Mouse (Mus musculus) limb, embryonic 13.5 days (tissue): ENCODE measurements around the gene Tjp1. TPM values are rescaled to one million over a fixed set of nuclear protein-coding genes. Genes with fewer than 3 reads are reported as not detected.
A peak's percentile ranks its signal among the peaks of the same experiment; 100 is the strongest.

Source experiments
- ATAC-seq: fragments of 200-750 bp; cut with Nextera tagmentation; 2 replicates; pipeline ENCODE4 v1.8.0; 2017; ENCODE audit warnings: low read depth, moderate number of reproducible peaks, moderate TSS enrichment; ENCODE audit not compliant: low FRiP score
- H3K27ac ChIP-seq: fragments of 300-500 bp; sonication (generic); 2 replicates; pipeline ENCODE4 v1.5.1; 2015; ENCODE audit warnings: inconsistent platforms, mild to moderate bottlenecking, moderate library complexity
- H3K27me3 ChIP-seq: fragments of 300-500 bp; sonication (generic); 2 replicates; pipeline ENCODE4 v1.6.1; 2015; ENCODE audit warnings: mild to moderate bottlenecking, inconsistent platforms
- H3K36me3 ChIP-seq: fragments of 300-500 bp; sonication (generic); 2 replicates; pipeline ENCODE4 v1.6.1; 2015; ENCODE audit warnings: inconsistent platforms, mild to moderate bottlenecking, moderate library complexity
- H3K4me1 ChIP-seq: fragments of 300-500 bp; sonication (generic); 2 replicates; pipeline ENCODE4 v1.6.1; 2015; ENCODE audit warnings: inconsistent platforms
- H3K4me2 ChIP-seq: fragments of 300-500 bp; sonication (generic); replicated peaks from 2 replicates; pipeline ENCODE4 v1.6.1; 2015; ENCODE audit warnings: inconsistent platforms, mild to moderate bottlenecking, moderate library complexity
- H3K4me3 ChIP-seq: fragments of 300-500 bp; sonication (generic); 2 replicates; pipeline ENCODE4 v1.5.1; 2015; ENCODE audit warnings: moderate library complexity, mild to moderate bottlenecking, inconsistent platforms
- H3K9ac ChIP-seq: fragments of 300-500 bp; sonication (generic); 2 replicates; pipeline ENCODE4 v1.6.1; 2015; ENCODE audit warnings: mild to moderate bottlenecking, inconsistent platforms
- H3K9me3 ChIP-seq: fragments of 300-500 bp; sonication (generic); 2 replicates; pipeline ENCODE4 v1.6.1; 2016; ENCODE audit warnings: inconsistent platforms
- WGBS: fragments of 180-500 bp; shearing (Covaris S2); methylation state at CpG from one replicate; pipeline ENCODE4 v1.1.7; 2015; 5-methylcytosine and 5-hydroxymethylcytosine counted together
- polyA plus RNA-seq: library from polyadenylated mRNA; unstranded; fragments of >200 nt; fragmentation: Nextera tagmentation; extraction: Ambion mirVana; gene quantifications from 2 replicates; pipeline ENCODE4 v1.2.1, GENCODE M21; 2015

Gene Tjp1
- polyA plus RNA-seq, 1 experiment from 2014 or later: 22.0 TPM

DNA sequence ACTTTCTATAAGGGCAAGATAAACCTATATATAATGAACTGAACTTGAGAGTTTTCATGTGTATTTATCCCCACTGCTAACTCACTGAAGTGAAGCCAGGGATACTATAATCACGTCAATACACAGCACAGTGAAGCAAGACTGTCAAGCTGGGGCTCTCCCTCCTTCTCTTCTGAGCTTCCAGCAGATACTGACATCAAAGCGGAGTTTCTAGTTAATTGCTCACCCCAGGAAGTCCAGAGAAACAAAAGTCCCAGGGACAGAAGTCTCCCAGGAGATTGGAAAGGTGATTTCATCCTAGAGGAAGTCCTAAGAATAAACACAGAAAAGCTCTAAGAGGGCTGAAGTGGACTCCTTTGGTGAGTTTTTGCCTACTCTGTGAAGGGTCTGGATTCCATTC is 132.9 kb downstream of the Tjp1 start:
- Histone ChIP-seq H3K9ac (no peak overlapping the region), H3K27me3 (no peaks in the 10 kb centered on the region), H3K4me2 (no peak overlapping the region), H3K4me1 (peaks cover 13% of the 10 kb centered on the region), H3K27ac (no peak overlapping the region), H3K36me3 (no peaks in the 10 kb centered on the region), H3K9me3 (no peaks in the 10 kb centered on the region), H3K4me3 (no peak overlapping the region)
- WGBS: 27% methylated on average over 2 of the region's 2 CpGs
- ATAC-seq: no peak

DNA sequence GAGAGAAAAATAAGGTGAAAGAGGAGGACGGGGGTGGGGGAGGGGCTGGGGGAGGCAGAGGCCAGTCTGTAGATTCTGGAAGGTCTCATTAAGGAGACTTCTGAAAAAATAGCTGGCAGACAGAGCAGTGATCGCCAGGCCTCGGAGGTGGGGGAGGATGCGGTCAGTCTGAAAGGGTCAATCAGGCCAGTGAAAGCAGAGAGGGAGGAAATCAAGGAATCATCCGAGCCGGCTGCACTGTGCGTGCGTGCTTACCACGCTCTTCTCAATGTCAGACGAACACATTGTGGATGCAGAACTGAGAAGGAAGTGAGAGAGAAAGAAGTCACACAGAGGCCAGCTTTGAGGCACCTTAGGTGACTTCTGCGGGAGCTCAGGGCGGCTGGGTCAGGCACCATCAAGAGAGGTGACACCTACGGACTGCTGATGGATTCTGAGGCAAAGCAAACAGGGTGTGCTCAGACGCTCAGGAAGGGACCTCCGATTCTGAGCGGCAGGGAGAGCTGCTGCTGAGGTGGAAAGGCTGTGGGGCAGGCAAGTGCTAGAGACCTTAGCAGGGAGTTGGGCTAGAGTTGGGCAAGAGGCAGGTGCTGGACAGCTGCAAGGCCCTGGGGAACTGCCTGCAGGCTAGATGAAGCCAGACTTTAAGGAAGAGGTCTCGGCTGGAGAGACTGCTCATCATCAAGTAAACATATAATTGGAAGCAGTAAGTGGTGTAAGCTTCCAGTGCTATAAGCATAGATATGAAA is 133.7 kb downstream of the Tjp1 start:
- H3K4me2 ChIP-seq: peak overlapping the region; percentile 54
- 8% methylated on average over 17 of the region's 17 CpGs for WGBS
- ATAC-seq: no peak
- no peaks in the 10 kb centered on the region for H3K36me3 ChIP-seq
- peak overlapping the region; percentile 21 for H3K4me3 ChIP-seq
- H3K27me3 ChIP-seq: no peaks in the 10 kb centered on the region
- no peak overlapping the region for H3K27ac ChIP-seq
- peak overlapping the region; percentile 58 for H3K9ac ChIP-seq
- no peaks in the 10 kb centered on the region for H3K9me3 ChIP-seq
- H3K4me1 ChIP-seq: peaks cover 13% of the 10 kb centered on the region

DNA sequence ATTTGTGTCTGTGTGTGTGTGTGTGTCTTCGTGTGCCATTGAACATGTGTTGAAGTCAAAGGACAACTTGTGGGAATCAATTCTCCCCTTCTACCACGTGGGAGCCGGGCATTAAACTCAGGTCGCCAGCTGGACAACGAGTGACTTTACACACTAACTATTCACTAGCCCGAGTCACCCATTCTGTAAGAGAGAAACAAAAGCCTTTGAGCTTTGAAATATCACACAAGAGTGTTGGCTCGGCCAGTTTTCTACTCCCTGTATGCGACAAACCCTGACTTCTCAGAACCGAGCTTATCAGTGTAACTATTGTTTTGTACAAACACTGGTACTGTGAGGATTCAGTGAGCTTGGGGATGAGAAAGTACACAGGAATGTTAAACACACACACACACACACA is 134.6 kb downstream of the Tjp1 start:
- Histone ChIP-seq H3K9me3 (no peaks in the 10 kb centered on the region), H3K9ac (no peak overlapping the region), H3K4me1 (peaks cover 17% of the 10 kb centered on the region), H3K27ac (no peak overlapping the region), H3K4me2 (no peak overlapping the region), H3K27me3 (no peaks in the 10 kb centered on the region), H3K36me3 (no peaks in the 10 kb centered on the region), H3K4me3 (no peak overlapping the region)
- 79% methylated on average over 9 of the region's 9 CpGs for WGBS
- ATAC-seq: no peak

DNA sequence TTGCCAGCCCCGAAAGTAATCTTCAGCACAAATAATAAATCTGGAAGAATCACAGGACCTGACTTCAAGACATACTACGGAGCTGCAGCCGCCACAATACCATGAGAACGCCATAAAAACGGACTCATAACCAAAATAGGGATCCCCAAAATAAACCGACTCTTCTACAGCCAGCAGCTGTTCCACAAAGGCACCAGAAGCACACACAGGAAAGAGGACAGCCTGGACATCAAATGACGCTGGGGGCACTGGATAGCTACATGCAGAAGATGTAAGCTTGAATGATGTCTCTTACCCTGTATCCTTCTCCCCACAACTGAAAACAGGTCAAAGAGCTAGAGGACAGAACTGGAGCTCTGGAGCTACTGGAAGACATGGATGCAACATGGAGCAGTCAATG is 138.0 kb downstream of the Tjp1 start:
- H3K4me2 ChIP-seq: no peak overlapping the region
- no peaks in the 10 kb centered on the region for H3K36me3 ChIP-seq
- no peaks in the 10 kb centered on the region for H3K9me3 ChIP-seq
- H3K9ac ChIP-seq: no peak overlapping the region
- H3K4me3 ChIP-seq: no peak overlapping the region
- no peak for ATAC-seq
- no peaks in the 10 kb centered on the region for H3K27me3 ChIP-seq
- no peak overlapping the region for H3K27ac ChIP-seq
- H3K4me1 ChIP-seq: peaks cover 16% of the 10 kb centered on the region
- WGBS: 82% methylated on average over 7 of the region's 7 CpGs

DNA sequence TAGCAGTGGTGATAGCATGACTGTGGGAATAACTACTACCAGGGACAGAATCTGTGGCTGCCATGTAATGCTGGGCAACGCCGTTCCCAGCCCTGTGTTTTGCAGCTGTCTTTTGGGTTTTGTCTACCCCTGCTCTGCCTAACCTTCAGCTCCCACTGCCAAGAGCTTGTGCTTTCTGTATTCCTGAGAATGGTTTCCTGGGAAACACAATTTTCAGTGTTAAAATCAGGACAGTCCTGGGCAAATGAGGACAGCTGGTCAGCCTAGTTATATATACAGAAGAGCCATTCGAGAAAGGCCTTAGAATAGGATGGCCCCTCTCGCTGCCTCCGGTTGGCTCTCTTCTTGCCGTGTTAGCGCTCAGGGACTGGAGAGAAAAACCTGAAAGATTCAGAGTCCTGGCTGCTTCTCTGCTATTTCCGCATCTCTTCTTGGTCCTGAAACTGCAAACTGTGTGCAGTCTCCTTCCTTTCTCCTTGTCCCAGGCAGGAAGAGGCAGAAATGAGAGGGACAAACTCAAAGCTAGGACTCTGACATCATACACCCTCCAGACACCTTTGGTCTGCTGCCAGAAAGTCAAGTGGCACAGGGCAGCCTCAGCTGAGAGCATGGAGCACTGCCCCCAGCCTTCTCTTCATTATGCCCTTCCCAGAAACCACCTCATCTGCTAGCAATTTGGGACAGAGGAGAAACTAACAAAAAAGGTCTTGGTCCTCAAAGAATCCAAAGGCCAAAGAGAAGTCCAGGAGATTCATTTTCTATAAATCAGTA is 139.2 kb downstream of the Tjp1 start:
- ATAC-seq: no peak
- H3K4me1 ChIP-seq: peaks cover 5% of the 10 kb centered on the region
- H3K4me2 ChIP-seq: no peak overlapping the region
- H3K27ac ChIP-seq: peak overlapping the region; percentile 15; the same call in 1 of the 2 replicates
- no peak overlapping the region for H3K4me3 ChIP-seq
- WGBS: 82% methylated on average over 8 of the region's 8 CpGs
- H3K27me3 ChIP-seq: no peaks in the 10 kb centered on the region
- H3K9me3 ChIP-seq: no peaks in the 10 kb centered on the region
- no peaks in the 10 kb centered on the region for H3K36me3 ChIP-seq
- H3K9ac ChIP-seq: no peak overlapping the region

DNA sequence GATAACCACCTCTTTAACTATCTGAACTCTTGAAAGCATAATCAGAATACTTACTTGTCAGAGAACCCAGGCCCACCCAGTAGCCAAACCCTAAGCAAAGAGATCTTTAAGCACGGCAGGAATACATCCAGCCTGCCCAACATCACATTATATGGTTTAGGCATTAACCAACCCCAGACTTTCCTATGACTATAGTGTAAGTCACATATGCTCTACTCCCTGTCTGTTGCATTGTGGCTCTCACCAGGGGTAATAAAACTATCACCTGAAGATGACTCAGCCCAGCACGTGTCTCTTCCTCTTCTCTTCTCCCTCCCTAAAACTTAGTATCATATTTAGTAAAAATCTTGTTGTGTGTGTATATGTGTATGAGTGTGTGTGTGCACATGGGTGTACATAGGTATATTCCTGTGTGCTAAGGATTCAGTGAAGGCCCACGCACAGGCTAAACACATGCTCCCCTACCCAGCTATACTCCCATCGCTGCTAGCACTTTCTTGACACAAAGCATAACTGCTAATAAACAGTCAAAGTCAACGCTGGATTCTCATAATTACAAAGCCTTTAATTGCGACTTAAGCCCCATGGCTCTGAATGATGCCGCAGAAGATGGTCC is 139.9 kb downstream of the Tjp1 start:
- H3K27ac ChIP-seq: no peak overlapping the region
- H3K27me3 ChIP-seq: no peaks in the 10 kb centered on the region
- 0 out of 2 replicates have a peak, but pooled peaks cover 4% of the 10 kb centered on the region for H3K4me1 ChIP-seq
- no peak overlapping the region for H3K4me3 ChIP-seq
- H3K9me3 ChIP-seq: no peaks in the 10 kb centered on the region
- H3K4me2 ChIP-seq: no peak overlapping the region
- no peak for ATAC-seq
- 74% methylated on average over 7 of the region's 7 CpGs for WGBS
- no peaks in the 10 kb centered on the region for H3K36me3 ChIP-seq
- no peak overlapping the region for H3K9ac ChIP-seq

DNA sequence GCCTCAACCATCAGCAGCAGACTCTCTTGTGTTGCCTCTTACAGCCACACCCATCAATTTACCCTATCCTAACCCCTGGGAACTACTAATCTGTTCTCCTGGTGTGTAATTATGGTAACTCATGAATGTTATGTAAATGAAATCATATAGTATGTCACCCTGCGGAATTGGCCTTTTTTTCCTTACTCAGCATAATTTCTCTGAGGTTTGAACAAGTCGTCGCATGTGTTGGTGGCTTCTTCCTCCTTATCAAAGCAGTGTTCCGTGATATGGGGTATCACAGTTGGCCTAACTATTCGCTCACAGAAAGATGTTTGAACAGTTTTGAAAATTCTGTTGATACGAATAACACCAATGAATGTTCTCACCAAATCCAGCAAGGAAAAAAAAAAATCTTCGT is 142.8 kb downstream of the Tjp1 start:
- Histone ChIP-seq H3K4me2 (no peak overlapping the region), H3K27me3 (no peaks in the 10 kb centered on the region), H3K9me3 (no peaks in the 10 kb centered on the region), H3K4me1 (peaks cover 8% of the 10 kb centered on the region), H3K4me3 (no peak overlapping the region), H3K9ac (no peak overlapping the region), H3K36me3 (no peaks in the 10 kb centered on the region), H3K27ac (no peak overlapping the region)
- WGBS: 92% methylated on average over 7 of the region's 7 CpGs
- ATAC-seq: no peak

DNA sequence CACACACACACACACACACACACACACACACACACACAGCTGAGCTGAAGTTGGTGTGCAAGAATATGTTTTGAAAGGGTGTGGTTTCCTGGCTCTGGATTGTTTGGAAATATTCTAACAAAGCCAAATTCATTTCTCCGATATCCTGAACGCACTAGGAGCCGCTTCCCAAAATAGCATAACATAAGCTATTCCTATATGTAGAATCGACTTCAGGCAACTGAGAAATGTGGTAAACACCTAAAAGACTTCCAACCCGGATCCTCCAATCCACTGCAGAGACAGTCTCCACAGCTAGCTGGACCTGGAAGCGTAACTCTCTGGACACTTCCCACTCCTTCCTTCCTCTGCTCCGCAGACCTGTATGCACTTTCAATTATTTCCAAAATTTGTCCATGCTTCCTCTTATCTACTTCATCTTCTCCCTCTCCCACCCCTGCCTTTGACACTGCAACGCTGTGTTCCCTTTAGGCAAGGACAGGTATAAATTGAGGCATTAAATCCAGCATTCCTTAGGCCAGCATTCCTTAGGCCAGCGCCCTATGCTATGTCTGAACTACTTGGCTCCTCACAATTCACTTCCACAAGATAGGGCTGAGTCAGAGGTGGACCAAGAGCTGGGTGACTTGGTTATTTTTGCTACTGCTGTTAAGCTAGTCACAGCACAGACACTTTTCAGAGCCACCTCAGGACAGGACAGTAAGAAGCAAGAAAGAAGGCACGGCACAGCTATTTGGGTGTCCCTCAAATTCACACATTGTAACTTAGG is 144.9 kb downstream of the Tjp1 start:
- Histone ChIP-seq H3K36me3 (no peaks in the 10 kb centered on the region), H3K9ac (no peak overlapping the region), H3K27ac (no peak overlapping the region), H3K9me3 (no peaks in the 10 kb centered on the region), H3K4me3 (no peak overlapping the region), H3K4me1 (peaks cover 9% of the 10 kb centered on the region), H3K27me3 (no peaks in the 10 kb centered on the region; the same call in 1 of the 2 replicates), H3K4me2 (no peak overlapping the region)
- ATAC-seq: no peak
- 70% methylated on average over 10 of the region's 10 CpGs for WGBS

DNA sequence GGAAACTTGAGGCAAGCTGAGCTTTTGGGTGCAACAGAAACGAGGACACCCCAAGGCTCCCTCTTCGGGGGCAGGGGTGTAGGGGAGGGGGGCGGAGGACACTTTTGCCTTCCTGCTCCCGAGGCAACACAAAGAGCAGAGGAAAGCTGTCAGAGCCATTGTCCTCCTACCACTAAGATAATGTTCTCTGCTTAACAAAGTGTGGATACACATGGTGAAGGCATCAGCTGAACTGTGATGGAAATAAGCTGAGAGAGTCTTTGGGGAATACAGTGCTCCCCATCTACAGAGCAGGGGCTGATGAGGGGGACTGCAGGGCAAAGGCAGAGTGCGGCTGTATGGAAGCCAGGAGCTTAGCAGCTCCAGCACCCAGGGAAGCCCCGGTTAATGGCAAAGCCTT is 145.7 kb downstream of the Tjp1 start:
- Histone ChIP-seq H3K36me3 (no peaks in the 10 kb centered on the region), H3K4me1 (peaks cover 9% of the 10 kb centered on the region), H3K9ac (no peak overlapping the region), H3K9me3 (no peaks in the 10 kb centered on the region), H3K27ac (no peak overlapping the region), H3K27me3 (no peaks in the 10 kb centered on the region; the same call in 1 of the 2 replicates), H3K4me2 (no peak overlapping the region), H3K4me3 (no peak overlapping the region)
- no peak for ATAC-seq
- 29% methylated on average over 6 of the region's 6 CpGs for WGBS

DNA sequence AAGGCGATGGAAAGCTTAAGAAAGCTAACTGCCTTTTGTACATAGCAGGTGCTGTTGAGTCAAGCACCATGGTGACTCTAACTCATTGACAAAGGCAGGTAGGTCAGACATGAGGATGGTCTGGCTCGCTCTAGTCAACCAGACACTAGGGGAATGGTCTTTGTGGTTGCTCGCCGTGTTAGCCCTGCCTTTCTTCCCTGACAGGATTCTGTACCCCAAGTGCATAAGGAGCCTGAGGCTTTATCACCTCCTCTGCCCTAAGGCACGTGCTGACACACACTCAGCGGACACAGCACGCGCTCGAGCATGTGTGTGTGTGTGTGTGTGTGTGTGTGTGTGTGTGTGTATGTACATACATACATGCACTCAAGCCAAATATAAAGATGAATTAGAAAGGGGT is 146.9 kb downstream of the Tjp1 start:
- no peak for ATAC-seq

DNA sequence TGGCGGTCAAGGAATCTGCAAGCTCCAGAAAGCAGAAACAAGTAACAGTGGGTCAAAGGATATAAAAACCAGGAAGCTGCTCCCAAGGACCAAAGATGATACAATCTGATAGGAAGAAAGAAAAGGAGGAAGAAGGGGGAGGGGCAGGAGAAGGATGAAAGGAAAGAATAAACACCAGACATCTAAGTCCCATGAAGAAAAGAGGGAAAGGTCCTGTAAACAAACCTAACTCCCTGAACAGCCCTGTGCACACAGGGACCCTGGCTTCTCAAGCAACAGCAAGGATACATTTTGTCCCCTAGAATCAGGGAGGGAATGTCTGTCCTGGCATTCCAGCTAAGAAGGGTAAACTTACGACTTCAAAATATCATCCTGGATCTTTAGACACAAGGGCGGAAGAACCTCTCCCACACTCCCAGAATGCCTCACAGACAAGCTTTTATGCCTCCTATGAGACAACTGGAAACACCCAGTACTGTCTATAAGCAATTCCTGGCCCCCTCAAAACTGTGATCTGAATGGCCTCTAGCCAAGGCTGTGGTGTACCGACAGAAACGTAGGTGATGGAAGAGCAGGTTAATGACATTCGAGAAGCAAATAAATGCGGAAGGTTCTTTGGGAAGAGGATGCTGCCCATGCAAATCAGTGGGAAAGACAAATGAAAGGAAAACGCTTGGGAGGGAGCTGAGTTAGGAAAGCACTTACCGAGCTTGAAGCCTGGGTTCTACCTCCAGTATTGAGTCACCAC is 148.6 kb downstream of the Tjp1 start:
- Histone ChIP-seq H3K36me3 (no peaks in the 10 kb centered on the region), H3K9ac (no peak overlapping the region), H3K4me2 (no peak overlapping the region), H3K4me1 (peaks cover 9% of the 10 kb centered on the region), H3K9me3 (no peaks in the 10 kb centered on the region), H3K4me3 (no peak overlapping the region), H3K27me3 (no peaks in the 10 kb centered on the region; the same call in 1 of the 2 replicates), H3K27ac (no peak overlapping the region)
- WGBS: 56% methylated on average over 9 of the region's 9 CpGs
- no peak for ATAC-seq

More for the DNA sequence above, 146.9 kb downstream of the Tjp1 start:
- Histone ChIP-seq H3K27ac (no peak overlapping the region), H3K9ac (no peak overlapping the region), H3K27me3 (no peaks in the 10 kb centered on the region; the same call in 1 of the 2 replicates), H3K4me3 (no peak overlapping the region), H3K36me3 (no peaks in the 10 kb centered on the region), H3K4me1 (peaks cover 9% of the 10 kb centered on the region), H3K4me2 (no peak overlapping the region), H3K9me3 (no peaks in the 10 kb centered on the region)
- WGBS: 87% methylated on average over 9 of the region's 9 CpGs
